Mouse (Mus musculus) testis, postnatal 10 days (tissue): Measurements from ENCODE around the gene Islr2.

Experiments
- DNase-seq: peaks from one replicate; pipeline ENCODE4 v3.0.0; 2021; ENCODE audit warnings: low spot score

Islr2 gene

DNA sequence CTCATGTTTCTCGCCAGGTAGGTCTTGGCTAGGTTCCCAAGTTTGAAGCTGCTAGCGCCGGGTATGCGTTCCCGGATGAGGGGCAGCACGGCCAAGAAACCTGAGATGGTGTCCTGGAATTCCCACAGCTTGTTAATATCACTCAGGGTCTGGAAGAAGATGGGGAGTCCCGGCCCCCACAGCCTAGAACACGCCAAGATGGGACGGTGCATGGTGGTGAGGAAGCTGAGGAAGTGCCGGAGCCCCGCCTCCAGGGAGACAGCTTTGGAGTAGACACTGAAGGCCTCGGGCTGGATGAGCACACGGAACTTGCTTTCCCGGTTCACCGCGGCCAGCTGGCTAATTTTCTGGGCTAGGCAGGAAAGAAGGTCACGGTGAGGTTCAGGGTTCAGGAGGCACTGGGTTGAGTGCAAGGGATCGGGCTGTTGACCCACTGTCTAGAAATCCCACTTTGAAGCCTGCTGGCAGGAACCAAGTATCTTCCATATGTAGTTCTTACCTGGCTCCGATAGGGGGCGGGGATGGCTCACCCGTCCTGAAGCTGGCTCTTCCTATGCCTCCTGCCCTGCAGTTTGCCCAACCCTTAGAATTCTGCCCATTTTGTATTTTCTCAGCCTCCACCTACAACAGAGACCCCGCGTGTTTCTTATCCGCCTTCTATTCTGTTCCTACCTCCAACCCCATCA is 16.2 kb upstream of the Islr2 start:
- peak; percentile 70 for DNase-seq

DNA sequence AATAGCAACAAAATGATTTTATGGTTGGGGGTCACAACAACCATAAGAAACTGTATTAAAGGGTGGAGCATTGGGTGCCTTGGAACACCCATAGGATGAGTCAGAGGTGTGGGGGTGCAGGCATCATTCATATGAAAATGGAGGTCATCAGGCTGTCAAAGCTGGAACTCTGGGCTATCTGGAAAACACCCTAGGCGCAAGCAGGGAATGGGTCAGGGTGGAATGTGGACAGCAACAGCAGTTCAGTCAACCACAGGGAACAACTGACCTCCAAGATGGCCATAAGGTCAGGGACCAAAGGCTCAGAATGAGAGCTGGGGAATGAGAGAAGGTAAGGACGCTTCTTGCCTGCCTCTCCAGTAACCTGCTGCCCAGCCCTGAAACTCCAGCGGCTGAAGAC is 14.4 kb upstream of the Islr2 start:
- no peak for DNase-seq

DNA sequence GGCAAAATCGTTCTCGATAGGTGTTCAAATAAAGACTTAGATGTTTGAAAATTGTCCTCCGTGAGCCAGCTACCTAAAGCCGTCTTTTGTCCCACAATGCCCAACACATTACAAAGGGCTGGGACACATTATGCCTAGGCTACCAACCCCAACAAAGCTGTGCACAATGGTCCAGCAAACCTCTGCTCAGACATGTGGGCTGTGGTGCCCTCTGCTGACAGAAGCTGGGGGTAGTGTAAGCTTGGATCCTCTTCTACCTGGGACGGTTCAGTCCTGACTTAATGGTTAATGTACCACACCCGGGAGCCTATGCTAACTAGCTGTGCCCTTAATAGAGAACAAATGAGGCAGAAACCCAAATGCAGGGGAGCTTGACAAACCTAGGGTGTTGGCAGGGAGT is 12.3 kb upstream of the Islr2 start:
- DNase-seq: peak; percentile 71

DNA sequence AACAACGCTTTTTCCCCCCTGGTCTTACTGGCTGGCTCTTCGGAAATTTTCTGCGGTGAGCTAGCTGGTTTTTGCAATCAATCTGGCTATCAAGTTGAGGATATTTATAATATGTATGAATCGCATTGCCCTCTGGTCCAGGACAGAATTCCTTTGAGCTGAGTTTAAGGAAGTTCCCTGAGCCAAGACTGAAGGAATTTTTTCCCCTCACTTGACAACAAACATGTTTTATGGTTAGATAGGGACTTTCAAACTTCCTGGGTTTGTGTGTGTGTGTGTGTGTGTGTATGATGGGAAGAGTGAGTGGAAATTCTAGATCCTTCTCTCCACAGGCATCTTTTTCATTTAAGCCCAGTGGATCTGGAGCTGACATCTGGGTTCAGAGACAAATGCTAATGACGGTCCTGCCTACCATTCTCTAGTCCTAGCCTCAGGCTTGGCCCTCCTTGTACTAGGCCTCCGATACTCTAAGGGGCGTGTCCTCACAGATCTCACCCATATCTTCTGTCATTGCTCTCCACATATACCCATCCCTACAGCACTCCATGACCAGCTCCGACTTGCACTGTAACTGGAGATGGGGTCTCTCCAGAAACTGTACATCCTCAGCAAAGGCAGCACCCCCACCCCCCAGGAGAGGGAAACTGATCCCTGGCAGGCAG is 10.5 kb upstream of the Islr2 start:
- no peak for DNase-seq

DNA sequence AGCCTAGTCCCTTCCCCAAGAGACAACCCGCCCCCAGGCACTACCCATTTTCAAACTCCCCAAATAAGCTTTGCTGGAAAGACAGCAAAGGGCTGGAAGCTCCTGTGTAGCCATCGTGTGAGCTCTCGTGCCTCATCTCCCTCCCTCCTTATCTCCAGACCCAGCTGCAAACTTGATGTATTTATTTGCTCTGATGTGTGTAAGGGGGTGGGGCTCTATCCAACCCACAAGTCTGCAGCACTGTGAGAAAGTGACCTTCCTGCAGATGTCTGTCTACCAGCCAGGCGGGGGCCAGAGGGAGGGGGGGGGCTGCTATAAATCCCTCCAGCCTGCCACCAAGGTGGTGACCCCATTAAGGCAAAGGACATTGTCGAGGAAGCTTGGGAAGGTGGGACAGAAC is 9.7 kb upstream of the Islr2 start:
- DNase-seq: no peak

DNA sequence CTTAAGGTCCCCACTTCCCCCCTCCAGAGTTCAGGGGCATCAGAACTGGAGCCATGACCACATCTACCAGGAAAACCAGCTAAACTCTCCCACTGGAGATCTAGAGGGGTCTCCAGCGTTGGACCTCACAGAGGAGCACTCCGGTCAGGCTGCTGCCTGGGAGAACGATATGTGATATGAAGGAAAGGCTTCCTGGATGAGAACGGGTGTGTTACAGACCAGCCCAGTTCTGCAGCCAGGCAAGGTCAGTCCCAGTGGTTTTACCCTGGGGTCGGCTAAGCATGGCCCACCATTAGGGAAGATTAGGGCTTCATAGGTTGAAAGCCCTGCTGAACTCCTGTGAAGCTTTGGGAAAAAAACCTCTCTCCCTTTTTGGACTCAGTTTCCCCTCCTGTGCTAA is 9.3 kb upstream of the Islr2 start:
- no peak for DNase-seq

DNA sequence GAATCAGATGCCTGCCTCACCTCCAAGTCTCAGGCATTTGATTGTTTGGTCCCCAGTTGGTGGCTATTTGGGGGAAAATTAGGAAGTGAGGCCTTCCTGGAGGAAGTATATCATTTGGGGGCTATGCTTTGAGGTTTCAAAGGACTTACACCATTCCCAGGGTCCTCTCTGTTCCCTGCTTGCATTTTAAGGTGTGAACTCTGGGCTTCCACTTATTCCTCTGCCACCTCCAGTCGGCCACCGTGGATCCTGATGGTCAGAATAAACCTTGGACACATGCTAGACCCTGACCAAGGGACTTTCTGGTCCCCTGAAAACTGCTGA is 6.1 kb upstream of the Islr2 start:
- no peak for DNase-seq

DNA sequence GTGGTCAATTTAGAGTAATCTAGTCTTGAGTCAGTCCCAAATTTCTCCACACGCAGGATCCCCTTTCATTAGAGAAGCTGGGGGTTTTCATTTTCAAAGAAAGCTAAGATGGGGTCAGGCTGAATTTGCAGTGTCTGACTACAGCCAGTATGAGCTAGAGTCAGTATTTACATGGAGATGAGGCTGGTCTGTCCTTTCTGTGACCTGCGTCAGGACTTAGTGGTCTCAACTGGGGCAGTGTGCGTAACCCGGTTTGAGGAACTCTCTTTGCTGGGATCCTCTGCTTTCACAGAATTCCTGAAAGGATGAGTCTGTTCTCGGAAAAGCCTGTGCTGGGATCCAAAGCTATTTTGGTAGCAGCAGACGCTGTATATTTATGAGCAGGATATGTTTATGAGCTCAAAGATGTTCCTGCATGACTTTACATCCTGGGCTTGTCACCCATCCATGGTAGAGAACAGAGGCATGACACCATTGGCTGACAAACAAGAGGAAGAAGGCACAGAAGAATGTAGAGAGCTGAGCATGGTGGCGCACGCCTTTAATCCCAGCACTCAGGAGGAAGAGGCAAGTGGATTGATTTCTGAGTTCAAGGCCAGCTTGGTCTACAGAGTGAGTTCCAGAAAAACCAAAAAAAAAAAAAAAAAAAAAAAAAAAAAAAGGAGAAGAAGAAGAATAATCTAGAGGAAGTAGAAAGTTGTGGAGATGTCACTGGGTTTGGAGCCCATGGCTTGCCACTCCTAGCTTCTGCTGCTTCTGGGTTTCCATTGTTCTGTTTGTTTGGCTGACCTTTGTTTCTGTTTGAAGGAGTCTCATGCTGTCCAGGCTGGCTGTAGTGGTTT is 5.6 kb upstream of the Islr2 start:
- DNase-seq: no peak

DNA sequence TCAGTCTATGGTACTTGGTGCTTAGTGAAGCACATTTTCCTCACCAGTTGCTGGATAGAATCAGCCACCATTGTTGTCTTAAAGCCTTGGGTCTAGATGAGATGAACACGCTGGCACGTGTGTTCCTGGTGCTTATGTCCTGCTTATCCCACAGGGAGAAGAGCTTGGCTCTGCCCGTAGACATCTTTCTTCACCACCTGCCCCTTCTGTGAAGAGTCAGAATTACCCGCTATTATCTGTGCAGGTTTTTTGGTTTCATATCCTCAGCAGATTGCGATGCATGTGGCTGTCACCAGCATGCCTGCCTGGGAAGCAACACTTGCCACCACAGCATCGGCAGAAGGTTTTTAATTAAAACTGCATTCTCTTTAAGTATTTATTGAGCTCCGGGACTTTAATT is 1.9 kb upstream of the Islr2 start:
- no peak for DNase-seq

DNA sequence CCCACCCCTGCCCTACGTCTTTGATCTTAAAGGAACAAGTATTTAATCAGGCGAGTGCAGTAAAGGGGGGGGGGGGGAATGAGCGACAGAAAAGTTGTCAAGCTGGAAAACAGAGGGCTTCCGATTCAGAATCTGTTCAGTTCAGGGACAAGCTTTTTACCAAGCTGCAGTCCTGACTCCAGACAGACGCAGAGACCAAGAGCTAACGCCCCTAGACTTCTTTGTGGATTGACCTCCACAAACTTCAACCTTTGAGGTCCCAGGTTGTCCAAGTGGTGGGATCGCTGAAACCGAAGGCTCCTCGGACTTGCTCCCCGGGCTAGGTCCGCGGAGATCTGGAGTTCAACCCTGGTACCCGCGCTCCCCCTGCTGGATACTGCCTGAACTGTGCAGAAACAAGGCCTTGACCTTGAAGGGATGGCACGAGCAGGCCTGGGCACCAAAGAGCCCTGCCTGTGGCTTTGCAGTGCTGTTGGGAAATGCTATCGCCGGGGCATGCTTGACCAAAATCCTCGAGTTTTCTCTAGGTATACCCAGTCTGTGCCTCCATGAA is 405 bp upstream of the Islr2 start:
- peak; percentile 97 for DNase-seq

DNA sequence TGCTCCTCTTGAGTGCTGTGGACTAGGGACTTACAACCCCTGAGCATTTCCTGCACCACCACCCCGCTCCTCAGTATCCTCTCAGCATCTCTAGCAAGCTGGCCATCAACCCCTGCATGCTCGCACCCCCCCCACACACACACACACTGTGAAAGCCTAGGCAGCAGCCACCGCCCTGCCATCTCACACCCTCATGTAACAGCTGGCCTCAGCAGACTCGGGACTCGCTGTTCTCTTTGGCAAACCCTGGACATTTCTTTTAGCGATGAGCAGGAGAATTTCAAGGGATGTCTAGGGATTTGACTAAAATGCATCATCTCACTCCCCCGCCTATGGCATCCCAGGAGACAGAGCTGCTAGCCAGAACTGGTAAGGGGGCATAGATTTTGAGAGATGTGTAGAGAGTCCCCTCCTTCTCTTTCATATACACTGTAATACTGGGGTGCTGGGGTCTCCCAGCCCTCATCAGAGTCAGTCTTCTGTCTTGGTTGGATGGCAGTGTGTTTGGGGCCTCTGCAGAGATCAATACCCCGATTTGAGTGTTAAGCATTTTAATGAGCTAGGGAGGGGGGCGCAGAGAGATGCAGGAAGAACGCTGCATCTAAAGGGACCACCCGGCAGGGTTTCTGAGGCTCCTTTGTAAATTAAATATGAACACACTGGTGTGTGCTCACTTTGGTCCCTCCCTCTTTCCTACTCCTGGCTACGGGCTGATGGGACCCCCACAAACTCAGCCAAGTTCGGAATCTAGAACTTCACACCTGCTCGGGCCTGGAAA is 1.3 kb downstream of the Islr2 start:
- no peak for DNase-seq

DNA sequence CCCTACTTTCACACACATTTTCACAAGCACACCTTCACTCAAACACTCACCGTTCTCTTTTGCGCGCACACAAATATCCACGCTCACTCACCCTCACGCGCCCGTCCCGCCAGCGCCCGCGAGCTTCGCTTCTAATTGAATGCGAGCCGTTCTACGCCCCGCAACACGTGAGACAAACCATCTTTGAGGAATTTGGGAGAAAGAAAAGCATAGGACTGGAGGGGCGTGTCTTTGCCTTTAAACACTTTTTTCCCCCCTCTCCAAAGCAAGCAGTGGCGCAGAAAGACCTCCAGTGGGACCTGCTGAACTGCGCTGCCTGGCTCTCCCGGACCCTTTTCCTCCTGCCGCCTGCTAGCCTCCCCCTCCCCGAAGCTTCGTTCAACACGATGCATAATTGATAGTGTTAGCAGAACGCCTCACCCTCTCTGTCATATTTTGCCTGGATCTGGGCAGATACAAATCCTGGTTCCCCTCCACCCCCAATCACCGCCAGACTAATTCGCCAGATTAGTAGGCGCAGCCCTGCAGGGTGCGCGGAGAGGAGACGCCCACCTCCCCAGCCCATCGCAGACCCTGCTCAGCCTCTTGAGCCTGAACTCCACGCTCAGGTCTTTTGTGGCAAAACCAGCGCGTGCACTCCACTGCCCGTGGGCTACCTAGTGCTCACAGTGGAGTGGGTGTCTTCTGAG is 2.1 kb downstream of the Islr2 start:
- DNase-seq: no peak

DNA sequence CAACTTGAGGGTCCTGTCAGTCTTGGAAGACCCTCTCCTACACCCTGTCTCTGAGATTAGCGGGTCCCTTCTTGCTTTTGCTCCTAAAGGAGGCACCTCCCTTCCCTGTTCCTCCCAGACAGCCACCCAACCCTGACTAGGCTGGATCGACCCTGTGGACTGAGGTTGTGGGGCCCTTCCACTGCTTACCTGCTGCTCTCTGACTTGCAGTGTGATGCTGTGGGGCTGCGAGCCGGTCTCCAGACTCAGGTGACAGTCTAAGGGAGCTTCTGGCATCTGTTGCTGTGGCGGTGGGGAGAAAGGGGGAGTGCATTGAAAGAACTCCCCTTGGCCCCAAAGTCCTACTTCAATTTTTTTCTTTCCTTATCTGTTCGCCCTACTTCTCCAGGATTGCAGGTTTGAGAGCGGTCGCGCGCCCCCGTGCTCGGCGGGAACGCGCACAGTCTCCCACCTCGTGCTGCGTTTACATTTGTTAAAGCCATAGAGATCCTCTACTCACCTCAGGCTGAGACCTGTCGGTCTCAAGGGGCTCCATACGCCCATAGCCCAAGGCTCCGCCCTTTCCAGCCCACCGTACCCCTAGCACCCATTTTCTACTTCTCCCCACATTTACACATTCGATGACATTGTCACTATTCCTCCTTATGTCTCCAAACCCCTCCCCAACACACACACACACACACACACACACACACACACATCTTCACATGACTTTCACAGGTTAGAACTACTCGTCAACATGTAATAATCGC is 2.9 kb downstream of the Islr2 start:
- DNase-seq: no peak

DNA sequence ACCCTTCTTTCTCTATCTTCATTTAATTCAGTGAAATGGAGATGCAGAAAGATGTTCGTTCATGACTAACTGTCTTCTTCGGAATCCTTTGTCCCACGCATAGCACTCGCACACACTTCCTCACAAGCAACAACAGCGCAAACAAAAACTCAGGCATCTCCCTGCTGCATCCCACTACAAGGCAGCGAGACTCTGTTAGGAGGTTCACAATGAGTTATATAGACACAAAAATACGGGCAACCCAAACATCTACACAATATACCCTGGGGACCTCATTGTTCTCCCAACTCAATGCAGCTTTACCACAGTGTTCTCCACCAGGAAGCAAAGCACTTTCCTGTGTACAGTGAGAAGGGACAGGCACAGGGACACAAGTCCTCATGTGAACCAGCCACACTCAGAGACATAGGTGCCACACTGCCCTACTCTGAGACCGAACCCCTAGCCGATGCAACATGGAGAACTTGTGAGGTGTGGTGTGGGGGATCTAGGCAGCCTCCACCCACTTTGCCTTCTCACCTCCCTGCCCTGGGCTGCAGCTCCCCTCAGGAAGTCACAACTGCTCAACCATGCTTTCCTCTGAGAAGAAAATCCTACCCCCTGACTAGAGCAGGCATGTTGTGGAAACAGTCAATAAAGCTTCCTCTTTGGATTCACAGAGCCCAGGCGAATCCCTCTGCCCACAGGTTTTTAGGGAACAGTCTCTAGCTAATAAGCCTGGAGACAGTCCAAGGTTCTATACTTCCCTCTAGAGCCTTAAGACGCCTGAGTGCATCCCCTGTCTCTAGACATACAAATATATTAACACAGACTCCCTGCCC is 3.6 kb downstream of the Islr2 start:
- DNase-seq: no peak

DNA sequence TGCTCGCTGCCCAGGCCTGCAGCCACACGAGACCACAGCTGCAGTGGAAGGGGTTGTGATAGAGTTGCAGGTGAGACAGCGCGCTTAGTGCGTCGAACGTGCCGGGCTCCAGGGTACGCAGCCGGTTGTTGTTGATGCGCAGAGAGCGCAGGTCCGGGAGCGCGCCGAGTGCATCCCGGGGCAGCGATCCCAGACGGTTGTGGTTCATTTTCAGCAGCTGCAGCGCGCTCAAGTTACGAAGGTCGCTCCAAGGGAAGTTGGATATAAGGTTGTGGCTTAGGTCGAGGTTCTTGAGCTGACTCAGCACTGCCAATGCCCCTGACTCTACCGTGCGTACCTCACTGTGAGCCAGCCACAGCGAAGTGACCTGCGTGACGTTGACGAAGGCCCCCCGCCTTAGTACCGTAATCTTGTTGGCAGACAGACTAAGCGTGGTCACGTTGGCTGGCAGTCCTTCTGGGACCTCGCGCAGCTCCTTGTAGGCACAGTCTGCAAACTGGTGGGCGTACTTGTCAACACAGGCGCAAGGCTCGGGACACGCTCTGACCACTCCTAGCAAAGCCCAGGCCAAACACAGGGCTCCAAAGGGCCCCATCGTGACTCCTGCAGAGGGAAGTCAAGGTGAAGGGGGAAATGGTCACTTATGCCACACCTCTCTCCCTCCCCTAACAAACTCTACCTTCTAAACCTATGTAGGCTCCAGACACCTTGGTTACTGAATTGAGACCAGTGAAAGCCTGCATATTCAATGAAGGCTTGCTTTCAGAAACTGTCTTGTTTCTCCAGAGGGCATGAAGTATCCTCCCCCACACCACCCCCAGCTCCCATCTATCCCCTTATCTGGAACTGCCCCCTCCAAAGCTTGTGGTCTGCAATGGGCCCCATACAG is 4.5 kb downstream of the Islr2 start:
- no peak for DNase-seq

DNA sequence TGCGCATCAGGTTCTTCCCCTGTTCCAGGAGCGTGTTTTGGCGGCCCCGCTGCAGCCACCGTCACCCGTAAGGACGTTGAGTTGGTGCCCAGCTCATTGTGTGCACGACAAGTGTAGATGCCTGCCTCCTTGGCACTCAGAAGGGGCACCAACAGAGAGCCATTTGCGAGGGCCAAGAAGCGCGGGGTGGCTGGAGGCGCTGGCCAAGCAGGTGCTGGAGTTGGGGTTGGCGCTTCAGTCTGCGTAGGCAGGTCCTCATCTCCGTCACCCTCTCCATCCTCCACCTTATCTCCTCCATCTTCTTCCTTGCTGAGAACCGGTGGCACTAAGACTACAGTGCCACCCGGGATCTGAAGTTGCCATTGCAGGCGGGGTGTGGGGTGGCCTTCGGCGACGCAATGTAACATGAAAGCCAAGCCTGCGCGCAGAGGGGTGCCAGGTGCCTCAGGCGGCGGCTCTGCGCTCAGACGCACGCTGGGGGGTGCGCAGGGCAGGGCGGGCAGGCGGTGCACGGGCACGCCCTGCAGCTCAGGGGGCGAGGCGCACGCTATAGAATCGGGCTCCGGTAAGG is 5.2 kb downstream of the Islr2 start:
- no peak for DNase-seq

DNA sequence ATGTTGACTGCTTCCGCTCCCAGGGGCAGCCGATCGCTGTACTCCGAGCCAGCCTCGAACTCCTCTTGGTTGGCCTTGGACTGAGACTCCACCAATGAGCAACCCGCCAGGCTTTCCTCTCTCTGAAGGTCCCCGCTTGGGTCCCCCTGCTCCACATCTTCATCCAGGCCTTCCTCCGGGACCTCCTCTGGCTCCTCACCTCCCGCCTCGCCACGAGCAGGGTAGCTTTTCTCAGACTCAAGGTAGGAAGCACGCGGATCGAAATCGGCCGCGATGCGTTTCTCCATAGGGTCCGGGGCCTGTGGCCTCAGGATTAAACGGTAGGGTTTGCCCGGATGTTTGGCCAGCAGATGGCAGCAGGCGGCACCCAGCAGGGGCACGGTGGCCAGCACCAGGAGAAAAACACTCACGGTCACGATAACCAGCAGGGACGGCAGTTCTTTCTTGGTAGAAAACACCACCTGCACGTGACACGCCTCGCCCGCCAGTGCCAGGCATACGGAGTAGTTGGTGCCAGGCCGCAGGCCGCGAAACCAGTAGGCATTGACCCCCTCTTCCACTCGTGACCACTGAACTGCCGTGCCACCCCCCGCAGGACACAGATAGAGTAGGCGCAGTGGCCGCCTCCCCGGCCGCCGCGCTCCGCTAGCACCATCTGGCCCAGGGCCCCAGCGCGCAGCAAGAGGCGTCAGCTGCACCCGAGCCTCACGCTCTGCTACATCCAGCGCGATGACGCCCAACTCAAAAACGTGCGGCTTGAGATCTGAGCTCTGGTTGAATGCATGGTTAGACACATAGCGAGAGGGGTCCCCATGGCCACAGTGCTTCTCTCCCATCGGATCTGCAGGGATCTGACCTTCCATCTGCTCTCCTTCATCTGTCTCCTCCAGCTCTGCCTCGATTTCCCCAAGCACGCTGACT is 6.1 kb downstream of the Islr2 start:
- DNase-seq: peak; percentile 87
